Mouse (Mus musculus): ENCODE measurements around the gene Tnxb. TPM values are rescaled to one million over a fixed set of nuclear protein-coding genes. Genes with fewer than 3 reads are reported as not detected.
"Not testable (repeated sequence)": the region's sequence is repeated elsewhere in the genome, so short reads cannot be mapped to it uniquely, and the experiment has no call there.

Gene Tnxb
- polyA plus RNA-seq, 1 experiment from 2014 or later: 0.08 TPM

GRCm38 (mm10) chr17:34716247-34716646 is 45.9 kb downstream of the Tnxb start:
- DNase-seq (no peak), ATAC-seq (ENCODE audit: low read depth) (no peak)
- Histone ChIP-seq H3K27ac (no peak overlapping the region), H3K4me3 (replicated peaks) (no peak overlapping the region), H3K9ac (no peak overlapping the region), H3K4me2 (no peak overlapping the region), H3K9me3 (replicated peaks) (no peaks in the 10 kb centered on the region), H3K27me3 (no peaks in the 10 kb centered on the region), H3K36me3 (no peaks in the 10 kb centered on the region), H3K4me1 (replicated peaks) (no peaks in the 10 kb centered on the region)
- 79% methylated on average over 15 of the region's 15 CpGs for WGBS (ENCODE audit: insufficient replicate concordance)

- no peaks in the 10 kb centered on the region for H3K4me1 ChIP-seq (replicated peaks)
- H3K4me2 ChIP-seq: no peak overlapping the region
- H3K27ac ChIP-seq: no peak overlapping the region
- H3K27me3 ChIP-seq: no peaks in the 10 kb centered on the region
- H3K36me3 ChIP-seq: no peaks in the 10 kb centered on the region
- H3K9me3 ChIP-seq (replicated peaks): no peaks in the 10 kb centered on the region
- WGBS (ENCODE audit: insufficient replicate concordance): 73% methylated on average over 11 of the region's 11 CpGs
- ATAC-seq (ENCODE audit: low read depth) (no peak), DNase-seq (no peak)
- H3K4me3 ChIP-seq (replicated peaks): no peak overlapping the region
- no peak overlapping the region for H3K9ac ChIP-seq
Observed at GRCm38 (mm10) chr17:34717401-34717800, 47.1 kb downstream of the Tnxb start.

GRCm38 (mm10) chr17:34719886-34720285 is 49.6 kb downstream of the Tnxb start:
- ATAC-seq (ENCODE audit: low read depth); H3K4me1 ChIP-seq (replicated peaks): not testable (repeated sequence)

GRCm38 (mm10) chr17:34722238-34722637 is 51.9 kb downstream of the Tnxb start:
- 85% methylated on average over 4 of the region's 4 CpGs for WGBS (ENCODE audit: insufficient replicate concordance)
- not testable (repeated sequence) for H3K9me3 ChIP-seq (replicated peaks); H3K4me1 ChIP-seq (replicated peaks); H3K36me3 ChIP-seq; DNase-seq; H3K4me3 ChIP-seq (replicated peaks); H3K27me3 ChIP-seq; ATAC-seq (ENCODE audit: low read depth); H3K27ac ChIP-seq; H3K4me2 ChIP-seq; H3K9ac ChIP-seq

More at GRCm38 (mm10) chr17:34719886-34720285, 49.6 kb downstream of the Tnxb start:
- not testable (repeated sequence) for H3K27ac ChIP-seq; DNase-seq; H3K4me2 ChIP-seq; H3K9me3 ChIP-seq (replicated peaks); H3K4me3 ChIP-seq (replicated peaks); H3K36me3 ChIP-seq; H3K9ac ChIP-seq; H3K27me3 ChIP-seq
- WGBS (ENCODE audit: insufficient replicate concordance): 64% methylated on average over 8 of the region's 8 CpGs

- no peak for ATAC-seq (ENCODE audit: low read depth)
Observed at GRCm38 (mm10) chr17:34723066-34723465, 52.7 kb downstream of the Tnxb start.

GRCm38 (mm10) chr17:34727887-34728286 is 57.6 kb downstream of the Tnxb start:
- no peak overlapping the region for H3K9ac ChIP-seq
- H3K4me3 ChIP-seq (replicated peaks): no peak overlapping the region
- H3K4me2 ChIP-seq: no peak overlapping the region
- H3K27ac ChIP-seq: no peak overlapping the region; the same call in 1 of the 2 replicates
- ATAC-seq (ENCODE audit: low read depth) (peak; percentile 67; the same call in 1 of the 2 replicates), DNase-seq (no peak)
- H3K36me3 ChIP-seq: no peaks in the 10 kb centered on the region
- WGBS (ENCODE audit: insufficient replicate concordance): 47% methylated on average over 2 of the region's 2 CpGs
- no peaks in the 10 kb centered on the region for H3K4me1 ChIP-seq (replicated peaks)
- no peaks in the 10 kb centered on the region for H3K27me3 ChIP-seq
- peaks cover 2% of the 10 kb centered on the region; the same call in 1 of the 2 replicates for H3K9me3 ChIP-seq (replicated peaks)

More at GRCm38 (mm10) chr17:34723066-34723465, 52.7 kb downstream of the Tnxb start:
- H3K9me3 ChIP-seq (replicated peaks): peaks cover 6% of the 10 kb centered on the region; the same call in 1 of the 2 replicates
- 52% methylated on average over 4 of the region's 4 CpGs for WGBS (ENCODE audit: insufficient replicate concordance)
- no peaks in the 10 kb centered on the region for H3K36me3 ChIP-seq
- H3K9ac ChIP-seq: no peak overlapping the region
- no peaks in the 10 kb centered on the region for H3K27me3 ChIP-seq
- H3K4me2 ChIP-seq: no peak overlapping the region
- H3K4me1 ChIP-seq (replicated peaks): no peaks in the 10 kb centered on the region
- no peak overlapping the region for H3K4me3 ChIP-seq (replicated peaks)
- DNase-seq: no peak
- H3K27ac ChIP-seq: no peak overlapping the region

GRCm38 (mm10) chr17:34729155-34729554 is 58.8 kb downstream of the Tnxb start:
- ATAC-seq (ENCODE audit: low read depth): peak; percentile 29; the same call in 1 of the 2 replicates
- not testable (repeated sequence) for DNase-seq

GRCm38 (mm10) chr17:34729779-34730553 is 59.6 kb downstream of the Tnxb start:
- DNase-seq; H3K36me3 ChIP-seq; H3K9me3 ChIP-seq (replicated peaks); H3K27ac ChIP-seq; H3K4me1 ChIP-seq (replicated peaks); H3K4me3 ChIP-seq (replicated peaks); H3K9ac ChIP-seq; ATAC-seq (ENCODE audit: low read depth); H3K27me3 ChIP-seq; H3K4me2 ChIP-seq: not testable (repeated sequence)
- WGBS (ENCODE audit: insufficient replicate concordance): 63% methylated on average over 12 of the region's 12 CpGs

More at GRCm38 (mm10) chr17:34729155-34729554, 58.8 kb downstream of the Tnxb start:
- H3K36me3 ChIP-seq; H3K9me3 ChIP-seq (replicated peaks); H3K4me3 ChIP-seq (replicated peaks); H3K4me2 ChIP-seq; H3K27ac ChIP-seq; H3K9ac ChIP-seq; H3K4me1 ChIP-seq (replicated peaks); H3K27me3 ChIP-seq: not testable (repeated sequence)
- WGBS (ENCODE audit: insufficient replicate concordance): 68% methylated on average over 11 of the region's 11 CpGs

- ATAC-seq (ENCODE audit: low read depth); H3K27me3 ChIP-seq; H3K9me3 ChIP-seq (replicated peaks); H3K27ac ChIP-seq; H3K4me1 ChIP-seq (replicated peaks); DNase-seq; H3K9ac ChIP-seq; H3K4me2 ChIP-seq; H3K36me3 ChIP-seq; H3K4me3 ChIP-seq (replicated peaks): not testable (repeated sequence)
- WGBS (ENCODE audit: insufficient replicate concordance): 54% methylated on average over 5 of the region's 5 CpGs
Observed at GRCm38 (mm10) chr17:34737466-34737865, 67.1 kb downstream of the Tnxb start.

- H3K27ac ChIP-seq; ATAC-seq (ENCODE audit: low read depth); H3K9me3 ChIP-seq (replicated peaks); H3K4me1 ChIP-seq (replicated peaks); H3K36me3 ChIP-seq; DNase-seq; H3K4me2 ChIP-seq; H3K9ac ChIP-seq; H3K4me3 ChIP-seq (replicated peaks); H3K27me3 ChIP-seq: not testable (repeated sequence)
- WGBS (ENCODE audit: insufficient replicate concordance): 65% methylated on average over 7 of the region's 7 CpGs
Observed at GRCm38 (mm10) chr17:34739708-34740107, 69.4 kb downstream of the Tnxb start.

GRCm38 (mm10) chr17:34740280-34740679 is 69.9 kb downstream of the Tnxb start:
- H3K4me3 ChIP-seq (replicated peaks): no peak overlapping the region
- H3K36me3 ChIP-seq: no peaks in the 10 kb centered on the region
- peaks cover 3% of the 10 kb centered on the region; the same call in 1 of the 2 replicates for H3K27me3 ChIP-seq
- no peak for ATAC-seq (ENCODE audit: low read depth)
- H3K4me2 ChIP-seq: no peak overlapping the region
- no peaks in the 10 kb centered on the region for H3K9me3 ChIP-seq (replicated peaks)
- H3K9ac ChIP-seq: no peak overlapping the region
- no peak for DNase-seq
- no peaks in the 10 kb centered on the region for H3K4me1 ChIP-seq (replicated peaks)
- 29% methylated on average over 4 of the region's 4 CpGs for WGBS (ENCODE audit: insufficient replicate concordance)
- H3K27ac ChIP-seq: no peak overlapping the region

- Histone ChIP-seq H3K4me2 (no peak within 1 kb of the TSS), H3K27ac (no peak within 1 kb of the TSS), H3K9me3 (replicated peaks) (0 out of 2 replicates have a peak, but pooled peaks cover 4% of the 10 kb centered on the region), H3K36me3 (no peaks in the 10 kb centered on the region), H3K27me3 (peaks cover 3% of the 10 kb centered on the region; the same call in 1 of the 2 replicates), H3K4me1 (replicated peaks) (no peaks in the 10 kb centered on the region), H3K4me3 (replicated peaks) (no peak within 1 kb of the TSS), H3K9ac (no peak within 1 kb of the TSS)
- ATAC-seq (ENCODE audit: low read depth) (peak; percentile 34; the same call in 1 of the 2 replicates), DNase-seq (no peak)
- 67% methylated on average over 7 of the region's 7 CpGs for WGBS (ENCODE audit: insufficient replicate concordance)
Observed at GRCm38 (mm10) chr17:34743719-34744118, 73.4 kb downstream of the Tnxb start, which contains the start of gene C4b. TSS of gene C4b (minus strand) at chr17:34743882.

Data from liver, embryonic 13.5 days (tissue).